Mouse (Mus musculus): ENCODE results near the gene Helz.

The Helz gene

GRCm38 (mm10) chr11:107674601-107675000 is 126.9 kb downstream of the Helz start:
- DNase-seq (ENCODE audit: low read depth, low spot score), result no peak

GRCm38 (mm10) chr11:107675246-107675645 is 127.5 kb downstream of the Helz start:
- no peak for DNase-seq (ENCODE audit: low read depth, low spot score)

- no peak for DNase-seq (ENCODE audit: low read depth, low spot score)
These were observed 128.6 kb downstream of the Helz start for GRCm38 (mm10) chr11:107676207-107676940.

DNA sequence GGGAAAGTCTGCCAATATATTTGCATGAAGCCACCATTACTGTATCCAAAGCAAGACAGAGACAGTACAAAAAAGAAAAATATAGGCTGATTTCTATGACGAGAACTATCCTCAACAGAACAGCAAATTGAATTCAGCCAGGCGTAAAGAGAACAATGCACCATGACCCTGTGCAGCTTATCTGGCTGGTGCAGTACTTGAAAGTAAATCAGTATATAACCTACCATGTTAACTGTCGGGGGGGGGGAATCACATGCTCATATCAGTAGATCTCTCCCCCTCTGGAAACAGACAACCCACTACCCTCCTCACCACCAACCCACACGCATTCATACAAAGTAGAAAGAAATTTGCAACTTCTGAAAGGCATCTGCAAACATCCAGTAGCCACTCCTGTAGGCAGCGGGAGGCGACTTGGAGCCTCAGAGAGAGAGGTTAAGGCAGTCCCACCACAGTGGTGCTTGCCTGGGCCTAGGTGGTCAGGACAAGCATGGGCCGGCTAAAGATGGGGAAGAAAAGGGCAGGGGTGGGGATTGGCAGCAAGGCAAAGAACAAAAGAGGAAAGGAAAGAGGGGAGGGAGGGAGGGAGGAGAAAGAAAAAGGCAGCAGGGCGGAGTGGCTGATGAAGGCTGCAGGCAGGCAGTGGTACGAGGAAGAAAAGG is 135.1 kb downstream of the Helz start:
- DNase-seq (ENCODE audit: low read depth, low spot score), result no peak

DNA sequence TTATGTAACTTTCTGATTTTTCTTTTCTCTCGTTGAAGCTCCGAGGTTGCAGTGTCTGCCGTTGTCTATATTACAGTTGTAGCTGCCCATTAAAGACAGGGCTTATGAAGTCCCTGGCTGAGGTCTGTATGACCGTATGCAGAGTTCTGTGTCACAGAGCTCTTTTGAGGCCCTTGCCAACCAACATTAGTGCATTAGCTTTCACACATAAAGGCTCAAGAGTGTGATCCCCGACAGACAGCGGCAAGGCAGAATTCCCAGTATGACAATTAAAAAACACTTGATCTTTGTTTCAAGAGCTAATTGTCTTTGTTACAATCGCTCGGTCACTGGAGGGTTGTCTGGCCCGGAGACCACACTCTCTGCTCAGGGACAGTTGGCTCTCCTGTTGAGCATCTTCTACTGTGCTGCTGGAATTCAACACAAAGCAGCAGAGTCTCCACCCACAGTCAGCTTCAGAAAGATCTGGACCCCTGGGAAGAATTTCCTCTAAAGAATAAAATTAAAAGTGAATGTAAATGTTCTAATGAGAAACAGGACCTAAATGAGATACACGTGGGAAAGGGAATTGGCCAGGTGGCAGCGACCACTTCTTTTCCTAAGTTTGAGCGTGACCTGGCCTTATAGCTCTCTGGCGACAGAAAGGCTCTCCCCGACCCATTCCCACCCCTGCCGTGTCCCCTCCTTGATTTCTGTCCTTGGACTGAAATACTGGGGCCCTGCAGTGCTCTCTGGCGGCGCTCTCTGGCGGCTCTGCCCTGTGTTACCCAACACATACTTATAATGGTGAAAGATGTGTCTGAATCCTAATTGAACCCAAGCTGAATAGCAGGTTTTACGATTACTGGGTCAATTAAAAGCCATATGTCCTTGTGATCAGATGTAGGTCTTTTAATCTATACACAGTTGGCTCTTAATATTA is 136.1 kb downstream of the Helz start:
- DNase-seq (ENCODE audit: low read depth, low spot score), result no peak

DNA sequence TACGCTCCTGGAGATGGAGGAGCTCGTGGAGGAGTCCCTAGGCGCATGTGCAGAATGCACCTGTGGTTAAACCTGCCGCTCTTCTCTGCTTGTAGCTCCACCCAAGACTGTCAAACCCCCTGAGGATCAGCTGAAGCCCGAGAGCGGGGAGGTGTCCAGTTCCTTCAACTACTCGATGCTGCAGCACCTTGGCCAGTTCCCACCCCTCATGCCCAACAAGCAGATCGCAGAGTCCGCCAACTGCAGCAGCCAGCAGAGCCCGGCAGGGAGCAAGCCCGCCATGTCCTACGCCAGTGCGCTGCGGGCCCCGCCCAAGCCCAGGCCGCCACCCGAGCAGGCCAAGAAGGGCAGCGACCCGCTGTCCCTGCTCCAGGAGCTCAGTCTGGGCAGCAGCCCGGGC is 138.6 kb downstream of the Helz start:
- no peak for DNase-seq (ENCODE audit: low read depth, low spot score)

DNA sequence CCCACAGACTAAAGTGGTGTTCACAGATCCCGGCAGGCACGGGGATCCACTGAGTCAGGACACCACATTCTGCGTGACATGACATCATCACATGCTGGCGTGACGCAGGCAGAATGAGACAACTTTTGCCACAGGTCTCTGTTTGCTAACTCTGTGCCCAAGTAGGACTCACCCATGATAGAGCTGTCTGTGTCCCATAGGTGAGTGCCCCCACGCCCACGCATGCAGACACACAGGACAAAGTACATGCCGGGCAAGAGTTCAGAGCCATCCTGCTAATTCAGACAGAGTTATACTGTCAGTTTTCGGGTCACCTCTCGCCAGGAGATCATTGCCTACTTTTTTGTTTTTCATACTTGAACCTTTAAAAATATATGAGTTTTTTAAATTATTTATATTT is 140.8 kb downstream of the Helz start:
- no peak for DNase-seq (ENCODE audit: low read depth, low spot score)

DNA sequence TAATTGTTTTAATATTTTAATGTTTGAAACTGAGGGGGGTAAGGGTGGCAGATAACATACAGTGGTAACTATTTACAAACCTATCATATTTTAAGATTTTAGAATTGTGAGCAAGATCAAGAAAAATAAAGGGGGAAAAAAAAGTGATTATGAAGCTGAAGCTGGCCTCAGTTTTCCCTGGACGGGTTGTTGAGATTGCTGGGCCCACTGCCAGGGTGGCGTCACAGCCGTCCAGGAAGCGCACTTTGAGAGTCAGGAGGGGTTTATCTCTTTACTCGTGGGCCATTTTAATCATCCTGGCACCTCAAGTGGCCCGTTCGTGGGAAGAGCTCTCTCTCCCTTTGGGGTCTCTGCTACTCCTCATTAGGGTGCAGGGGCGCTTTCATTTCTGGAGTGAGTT is 143.8 kb downstream of the Helz start:
- no peak for DNase-seq (ENCODE audit: low read depth, low spot score)

DNA sequence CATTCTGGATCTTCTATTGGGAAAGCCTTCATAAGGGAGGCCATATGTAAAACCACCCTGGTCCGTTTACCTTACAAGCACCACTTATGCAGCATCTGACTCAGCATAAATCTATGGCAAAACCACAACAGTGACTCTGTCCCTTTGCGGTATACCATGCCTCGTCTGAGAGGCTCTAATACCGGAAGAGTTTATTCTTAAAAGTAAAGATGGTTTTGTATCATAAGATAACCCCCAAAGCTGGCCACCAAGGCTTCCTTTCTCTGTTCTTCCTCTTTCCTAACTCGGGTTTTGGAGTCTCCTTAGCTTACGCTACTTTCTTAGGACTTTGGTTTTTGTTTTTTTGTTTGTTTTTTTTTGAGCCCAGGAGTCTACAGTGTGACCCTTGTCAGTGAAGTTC is 145.6 kb downstream of the Helz start:
- no peak for DNase-seq (ENCODE audit: low read depth, low spot score)

- no peak for DNase-seq (ENCODE audit: low read depth, low spot score)
These were observed 152.2 kb downstream of the Helz start for GRCm38 (mm10) chr11:107699967-107700366.

DNA sequence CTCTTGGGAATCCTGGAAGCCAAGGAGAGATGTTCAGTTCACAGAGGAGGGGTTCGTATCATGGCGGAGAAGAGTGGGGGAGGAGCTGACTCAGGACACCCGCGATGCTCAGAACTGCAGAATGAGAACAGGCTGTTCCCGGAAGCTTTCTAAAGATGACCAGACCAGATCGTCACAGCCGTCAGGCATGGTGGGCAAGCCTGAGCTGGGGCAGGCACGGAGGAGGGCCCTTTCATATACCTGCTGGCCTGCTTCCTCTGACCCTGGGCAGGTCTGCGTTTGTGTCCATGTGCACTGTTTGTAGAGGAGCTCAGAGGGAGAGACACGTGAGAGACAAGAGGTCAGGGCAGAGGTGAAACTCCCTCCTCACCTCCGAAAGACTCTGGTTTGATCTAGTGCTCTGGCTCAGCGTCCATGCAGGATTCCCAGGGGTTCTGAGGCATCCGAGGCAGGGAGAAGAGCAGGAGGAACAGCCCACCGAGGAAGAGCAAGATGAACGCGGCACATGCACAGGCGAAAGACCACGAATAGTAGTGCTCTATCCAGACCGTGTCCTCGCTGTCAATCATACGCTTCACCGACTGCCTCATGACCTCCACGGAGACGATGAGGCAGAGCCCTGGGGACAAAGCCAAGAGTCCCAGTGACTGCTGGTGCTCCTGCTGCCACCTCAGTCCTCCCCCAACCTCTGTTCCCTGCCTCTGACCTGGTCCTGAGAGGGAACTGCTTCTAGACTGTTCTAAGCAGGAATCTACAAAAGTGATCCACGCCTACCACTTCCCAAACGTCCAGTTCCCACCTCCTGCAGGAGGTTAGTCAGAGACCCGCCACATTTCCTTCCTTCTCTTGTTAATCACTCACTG is 155.8 kb downstream of the Helz start:
- no peak for DNase-seq (ENCODE audit: low read depth, low spot score)

GRCm38 (mm10) chr11:107705060-107705459 is 157.3 kb downstream of the Helz start:
- no peak for DNase-seq (ENCODE audit: low read depth, low spot score)

DNA sequence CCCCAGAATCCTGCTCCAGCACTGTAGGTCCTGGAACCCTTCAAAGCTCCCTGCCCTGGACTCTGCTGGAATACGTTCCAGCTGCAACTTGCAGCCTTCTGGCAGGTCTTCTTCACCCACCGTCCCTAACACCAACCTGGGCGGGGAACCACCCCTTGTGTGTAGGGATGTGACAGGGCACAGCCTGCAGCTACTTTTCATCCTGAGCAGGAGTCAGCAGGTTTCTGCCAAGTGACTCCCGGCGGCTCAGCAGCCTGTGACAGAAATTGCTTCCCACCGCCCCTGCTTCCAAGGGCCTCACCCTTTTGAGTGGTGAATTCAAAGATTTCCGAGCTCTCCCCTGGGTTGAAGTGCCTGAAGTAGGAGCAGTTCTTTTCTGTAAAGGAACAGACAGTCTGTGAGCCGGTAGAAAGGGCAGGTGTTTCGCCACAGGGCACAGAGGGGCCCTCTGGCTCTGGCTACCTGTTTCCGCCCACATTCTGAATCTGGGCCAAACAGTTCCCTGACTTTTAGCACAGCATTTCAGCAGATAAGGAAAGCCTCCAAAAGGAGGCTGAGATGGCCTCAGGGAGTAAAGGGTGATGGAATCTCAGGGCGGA is 157.8 kb downstream of the Helz start:
- no peak for DNase-seq (ENCODE audit: low read depth, low spot score)

- DNase-seq (ENCODE audit: low read depth, low spot score), result no peak
These were observed 160.3 kb downstream of the Helz start for GRCm38 (mm10) chr11:107707897-107708610.

GRCm38 (mm10) chr11:107710379-107710778 is 162.6 kb downstream of the Helz start:
- DNase-seq (ENCODE audit: low read depth, low spot score), result no peak

GRCm38 (mm10) chr11:107714368-107714767 is 166.6 kb downstream of the Helz start:
- no peak for DNase-seq (ENCODE audit: low read depth, low spot score)

DNA sequence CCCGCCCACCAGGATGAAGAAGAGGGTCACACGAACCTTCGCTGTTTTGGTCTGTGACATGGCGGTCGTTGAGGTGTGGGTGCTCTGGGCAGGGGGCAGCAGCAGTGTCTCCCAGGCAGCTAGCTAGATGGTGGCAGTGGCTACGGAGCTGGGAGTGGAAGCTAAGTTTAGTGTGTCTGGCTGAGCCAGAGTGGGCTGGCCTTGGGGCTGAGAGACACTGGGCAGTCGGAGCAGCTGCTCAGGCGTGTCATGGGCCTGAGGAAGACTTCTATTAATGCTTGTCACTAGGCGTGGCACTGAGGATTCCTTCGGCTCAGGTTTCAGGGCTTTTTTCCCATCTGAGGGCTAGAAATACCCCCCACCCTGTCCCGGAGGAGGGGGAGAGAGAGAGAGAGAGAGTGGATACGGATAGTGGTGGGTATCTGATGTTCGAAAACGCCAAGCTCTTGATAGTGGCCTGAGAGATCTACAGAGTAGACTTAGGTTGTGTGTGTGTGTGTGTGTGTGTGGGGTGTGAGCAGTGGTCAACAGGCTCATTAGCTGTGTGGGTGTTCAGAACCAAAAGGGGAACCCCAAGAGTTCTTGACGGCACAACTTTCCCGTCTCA is 168.7 kb downstream of the Helz start, which contains the start of gene Cacng1:
Gene Cacng1 (minus strand): TSS at position 191 of the 607 bp plus-strand sequence.
- no peak for DNase-seq (ENCODE audit: low read depth, low spot score)

- DNase-seq (ENCODE audit: low read depth, low spot score), result no peak
These were observed 172.7 kb downstream of the Helz start for GRCm38 (mm10) chr11:107720264-107721021.

DNA sequence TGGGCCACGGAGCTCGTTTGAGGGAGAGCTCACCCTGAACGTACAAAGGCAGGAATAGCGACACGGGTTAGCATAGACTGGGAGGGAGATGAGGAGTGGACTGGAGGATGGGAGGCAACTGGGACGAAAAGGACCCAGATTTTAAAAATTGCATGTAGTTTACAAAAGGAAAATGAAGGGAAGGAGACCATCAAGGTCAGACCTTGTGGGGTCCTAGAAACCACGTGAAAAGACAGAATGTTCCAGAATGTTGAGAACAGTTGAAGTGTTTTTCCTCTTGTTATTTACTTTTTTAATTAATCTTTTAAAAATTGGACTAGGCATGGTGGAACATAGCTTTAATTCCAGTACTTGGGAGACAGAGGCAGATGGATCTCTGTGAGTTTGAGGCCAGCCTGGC is 173.3 kb downstream of the Helz start:
- no peak for DNase-seq (ENCODE audit: low read depth, low spot score)

Data from 3T3-L1 (cell line).